Mouse (Mus musculus) CH12.LX (cell line): Measurements from ENCODE around the gene Plekhg3. TPM values are rescaled to one million over a fixed set of nuclear protein-coding genes. Genes with fewer than 3 reads are reported as not detected.

Source experiments
- DNase-seq: peaks from one replicate; pipeline ENCODE4 v3.0.0-alpha.2; 2013; ENCODE audit errors: extremely low read depth
- H3K27ac ChIP-seq: 2 replicates; pipeline ENCODE4 v1.5.1; 2012; ENCODE audit warnings: low read depth, mild to moderate bottlenecking, control low read depth, moderate library complexity; ENCODE audit not compliant: insufficient read depth
- H3K27me3 ChIP-seq: replicated peaks from 2 replicates; pipeline ENCODE3; 2012; ENCODE audit warnings: inconsistent platforms
- H3K36me3 ChIP-seq, 2 experiments: replicated peaks in 1 of 2; 2 replicates each; pipeline versions ENCODE3 to v1.6.1; 2012; ENCODE audit warnings: inconsistent platforms in 1 of 2, low read length in 1 of 2, mild to moderate bottlenecking in 1 of 2, mixed read lengths in 1 of 2, moderate library complexity in 1 of 2; ENCODE audit not compliant: control insufficient read depth in 1 of 2, insufficient read depth in 1 of 2
- H3K4me1 ChIP-seq, 2 experiments: 2 replicates each; pipeline ENCODE4 v1.6.1; 2012; ENCODE audit warnings: inconsistent platforms in 1 of 2, moderate library complexity in 1 of 2; ENCODE audit not compliant: insufficient read depth in 2 of 2, control insufficient read depth in 1 of 2
- H3K4me2 ChIP-seq: 2 replicates; pipeline ENCODE4 v1.6.1; 2012; ENCODE audit warnings: low read depth, mild to moderate bottlenecking, control low read depth; ENCODE audit not compliant: poor library complexity, insufficient read depth, severe bottlenecking
- H3K4me3 ChIP-seq, 3 experiments: fragments of 150-350 bp in 1 of 3; sonication (generic) in 1 of 3; replicated peaks in 1 of 3; 2 replicates each; pipeline versions ENCODE3 to v1.5.1; 2011 to 2012; ENCODE audit warnings: low read depth in 2 of 3, low read length in 2 of 3, mild to moderate bottlenecking in 2 of 3, moderate library complexity in 2 of 3, control low read depth in 1 of 3, improper control_type of control experiment in 1 of 3, inconsistent platforms in 1 of 3, mixed read lengths in 1 of 3; ENCODE audit not compliant: poor library complexity in 1 of 3
- H3K79me2 ChIP-seq: replicated peaks from 2 replicates; pipeline ENCODE4 v1.6.1; 2012; ENCODE audit warnings: mild to moderate bottlenecking, moderate library complexity; ENCODE audit not compliant: control insufficient read depth, poor library complexity, insufficient read depth, severe bottlenecking; ENCODE audit errors: extremely low read depth
- H3K9ac ChIP-seq: 2 replicates; pipeline ENCODE4 v1.6.1; 2012; ENCODE audit warnings: low read depth, mild to moderate bottlenecking, control low read depth, moderate library complexity; ENCODE audit not compliant: insufficient read depth
- H3K9me3 ChIP-seq: replicated peaks from 2 replicates; pipeline ENCODE3; 2012; ENCODE audit warnings: low read length, inconsistent platforms, mixed read lengths
- CHD2 ChIP-seq: IDR thresholded peaks from 2 replicates; pipeline ENCODE4 v1.6.1; 2011; ENCODE audit warnings: low read length, improper control_type of control experiment
- ELF1 ChIP-seq: IDR thresholded peaks from 2 replicates; pipeline ENCODE4 v1.6.1; 2014; ENCODE audit warnings: low read depth, mild to moderate bottlenecking, inconsistent platforms, low read length, improper control_type of control experiment
- ETS1 ChIP-seq: conservative IDR thresholded peaks from 2 replicates; pipeline ENCODE4 v1.6.1; 2012; ENCODE audit warnings: low read depth, mild to moderate bottlenecking, inconsistent platforms, low read length, improper control_type of control experiment, moderate library complexity
- GABPA ChIP-seq: IDR thresholded peaks from 2 replicates; pipeline ENCODE4 v1.6.1; 2012; ENCODE audit warnings: low read depth, low read length, improper control_type of control experiment, inconsistent platforms; ENCODE audit not compliant: insufficient replicate concordance
- HCFC1 ChIP-seq: IDR thresholded peaks from 2 replicates; pipeline ENCODE4 v1.6.1; 2012; ENCODE audit warnings: low read depth, mild to moderate bottlenecking, inconsistent platforms, low read length, improper control_type of control experiment
- JUN ChIP-seq: IDR thresholded peaks from 2 replicates; pipeline ENCODE4 v1.6.1; 2011; ENCODE audit warnings: low read depth, mild to moderate bottlenecking, low read length, improper control_type of control experiment, moderate library complexity; ENCODE audit not compliant: insufficient read depth
- KAT2A ChIP-seq: IDR thresholded peaks from 2 replicates; pipeline ENCODE4 v1.6.1; 2012; ENCODE audit warnings: low read length, improper control_type of control experiment, inconsistent platforms; ENCODE audit not compliant: insufficient replicate concordance
- MAFK ChIP-seq: IDR thresholded peaks from 2 replicates; pipeline ENCODE4 v1.6.1; 2011; ENCODE audit warnings: low read length, improper control_type of control experiment; ENCODE audit not compliant: insufficient replicate concordance
- MAX ChIP-seq: IDR thresholded peaks from 2 replicates; pipeline ENCODE4 v1.6.1; 2011; ENCODE audit warnings: low read length, improper control_type of control experiment
- MAZ ChIP-seq: IDR thresholded peaks from 2 replicates; pipeline ENCODE4 v1.6.1; 2012; ENCODE audit warnings: low read depth, mild to moderate bottlenecking, inconsistent platforms, low read length, improper control_type of control experiment, moderate library complexity
- MXI1 ChIP-seq: IDR thresholded peaks from 2 replicates; pipeline ENCODE4 v1.6.1; 2011; ENCODE audit warnings: mild to moderate bottlenecking, low read depth, low read length, improper control_type of control experiment
- PAX5 ChIP-seq: IDR thresholded peaks from 2 replicates; pipeline ENCODE4 v1.6.1; 2012; ENCODE audit warnings: low read length, inconsistent platforms, mixed read lengths
- POLR2AphosphoS2 ChIP-seq: IDR thresholded peaks from 2 replicates; pipeline ENCODE4 v1.6.1; 2011; ENCODE audit warnings: low read depth, low read length, improper control_type of control experiment
- RAD21 ChIP-seq: IDR thresholded peaks from 2 replicates; pipeline ENCODE4 v1.6.1; 2011; ENCODE audit warnings: low read depth, mild to moderate bottlenecking, low read length, improper control_type of control experiment, moderate library complexity
- RCOR1 ChIP-seq: conservative IDR thresholded peaks from 2 replicates; pipeline ENCODE4 v1.6.1; 2012; ENCODE audit warnings: low read depth, mild to moderate bottlenecking, inconsistent platforms, low read length, improper control_type of control experiment
- SIN3A ChIP-seq: IDR thresholded peaks from 2 replicates; pipeline ENCODE4 v1.6.1; 2012; ENCODE audit warnings: low read length, improper control_type of control experiment, inconsistent platforms
- SMC3 ChIP-seq: IDR thresholded peaks from 2 replicates; pipeline ENCODE4 v1.6.1; 2011; ENCODE audit warnings: low read depth, low read length, improper control_type of control experiment
- TBP ChIP-seq: conservative IDR thresholded peaks from 2 replicates; pipeline ENCODE4 v1.6.1; 2011; ENCODE audit warnings: low read depth, low read length, improper control_type of control experiment
- UBTF ChIP-seq: IDR thresholded peaks from 2 replicates; pipeline ENCODE4 v1.6.1; 2012; ENCODE audit warnings: low read depth, mild to moderate bottlenecking, inconsistent platforms, low read length, improper control_type of control experiment, moderate library complexity
- USF2 ChIP-seq: conservative IDR thresholded peaks from 2 replicates; pipeline ENCODE4 v1.6.1; 2011; ENCODE audit warnings: low read depth, low read length, improper control_type of control experiment
- ZKSCAN1 ChIP-seq: IDR thresholded peaks from 2 replicates; pipeline ENCODE4 v1.6.1; 2012; ENCODE audit warnings: low read depth, inconsistent platforms, low read length, improper control_type of control experiment, borderline replicate concordance
- ZNF384 ChIP-seq: IDR thresholded peaks from 2 replicates; pipeline ENCODE4 v1.6.1; 2012; ENCODE audit warnings: low read depth, low read length, improper control_type of control experiment, inconsistent platforms
- dilution Hi-C: fragments of 300-500 bp; cut with MboI; formaldehyde crosslinking; loops from 2 replicates; pipeline ENCODE4 v1.14.3; 2020; ENCODE audit warnings: low sequenced_read_pairs; ENCODE audit not compliant: extremely low pct_unique_long_range_greater_than_20kb, extremely low pct_ligation_motif_present
- in situ Hi-C: fragments of 300-500 bp; cut with MboI; formaldehyde crosslinking; loops from 3 replicates; pipeline ENCODE4 v1.14.3; 2019; ENCODE audit warnings: low sequenced_read_pairs, low pct_ligation_motif_present, low pct_unique_long_range_greater_than_20kb, mixed read lengths
- polyA plus RNA-seq: library from polyadenylated mRNA; unstranded; fragments of >175 nt; gene quantifications from 2 replicates; pipeline ENCODE4 v1.2.1, GENCODE M21; 2012; ENCODE audit warnings: low read depth; ENCODE audit not compliant: insufficient read length
- total RNA-seq, 2 experiments: library from RNA; depleted of rRNA; stranded (reverse); fragments of 300-350 nt in 1 of 2; fragments of >200 nt in 1 of 2; gene quantifications; 2 replicates each; pipeline ENCODE4 v1.2.3; 2012 to 2014

Plekhg3 gene
- total and polyA plus RNA-seq, 3 experiments, result 0.04 to 6.1 (median 0.27) TPM

DNA sequence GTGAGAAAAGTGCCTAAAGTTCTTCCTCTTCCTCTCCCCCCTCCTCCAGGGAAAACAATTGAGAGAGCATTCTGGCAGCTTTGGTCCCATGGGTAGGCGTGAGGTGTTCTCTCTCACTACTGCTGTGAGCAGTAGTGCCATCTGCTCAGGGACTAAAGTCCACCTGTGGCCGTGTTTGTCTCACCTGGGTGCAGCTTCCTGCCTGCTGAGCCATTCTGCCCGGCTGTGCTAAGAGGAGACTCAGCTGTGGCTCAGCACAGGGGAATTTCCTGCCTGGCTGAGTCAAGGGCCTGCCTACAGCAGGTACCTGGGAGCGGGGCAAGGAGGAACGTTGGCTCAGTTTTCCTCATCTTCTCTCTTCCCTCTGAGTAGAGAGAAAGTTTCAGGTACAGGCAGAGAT, 27.5 kb downstream of the Plekhg3 start:
- dilution Hi-C loops, result no loop called here
- no peaks in the 10 kb centered on the region for H3K27me3 ChIP-seq
- TF ChIP-seq MXI1 (no peak), RAD21 (no peak), UBTF (no peak), KAT2A (no peak), MAFK (no peak), HCFC1 (no peak), GABPA (no peak), ZKSCAN1 (no peak), MAZ (no peak), ZNF384 (no peak), MAX (no peak), CHD2 (no peak)
- TF ChIP-seq, all 38 proteins: peak for 0
- Histone ChIP-seq H3K9ac (no peak overlapping the region), H3K36me3 (peaks cover 0 to 10% of the 10 kb centered on the region in 2 experiments), H3K79me2 (no peaks in the 10 kb centered on the region), H3K4me1 (peaks cover 9 to 27% of the 10 kb centered on the region in 2 experiments), H3K4me3 (no peak overlapping the region), H3K9me3 (no peaks in the 10 kb centered on the region), H3K27ac (no peak overlapping the region), H3K4me2 (no peak overlapping the region)
- in situ Hi-C loops, result no loop called here
- no peak for DNase-seq

DNA sequence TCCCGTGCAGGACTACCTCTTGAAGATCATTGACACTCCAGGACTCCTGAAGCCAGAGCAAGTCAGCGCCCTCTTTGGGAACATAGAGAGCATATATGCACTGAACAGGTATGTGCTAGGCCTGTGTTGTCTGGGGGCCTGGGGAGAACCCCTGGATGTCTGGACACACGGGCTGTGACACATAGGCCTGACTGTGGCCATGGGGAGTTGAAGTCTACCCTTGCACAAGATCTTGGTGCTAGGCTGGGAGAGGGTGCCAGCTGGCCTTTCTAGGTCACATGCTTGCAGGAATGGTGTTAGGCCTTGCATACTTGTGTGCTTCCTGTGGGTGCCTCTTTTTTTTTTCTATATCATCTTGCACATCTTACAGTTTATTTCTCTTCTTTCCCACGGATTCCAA, 31.5 kb downstream of the Plekhg3 start:
- dilution Hi-C loops, result no loop called here
- DNase-seq, result no peak
- Histone ChIP-seq H3K36me3 (peaks cover 0 to 30% of the 10 kb centered on the region in 2 experiments), H3K9ac (no peak overlapping the region), H3K79me2 (no peaks in the 10 kb centered on the region), H3K27me3 (no peaks in the 10 kb centered on the region), H3K27ac (no peak overlapping the region), H3K4me1 (peaks cover 3 to 9% of the 10 kb centered on the region in 2 experiments; a peak in 3 of 4 replicates), H3K4me2 (no peak overlapping the region), H3K9me3 (no peaks in the 10 kb centered on the region), H3K4me3 (no peak overlapping the region)
- TF ChIP-seq POLR2AphosphoS2, result no peak
- no peak for TF ChIP-seq CHD2
- TF ChIP-seq JUN, result no peak
- no peak for TF ChIP-seq SMC3
- no peak for TF ChIP-seq MAFK
- no peak for TF ChIP-seq RCOR1
- TF ChIP-seq ZNF384, result no peak
- TF ChIP-seq UBTF, result no peak
- no peak for TF ChIP-seq ETS1
- TF ChIP-seq TBP, result no peak
- no peak for TF ChIP-seq SIN3A
- TF ChIP-seq PAX5, result no peak
- TF ChIP-seq USF2, result no peak
- TF ChIP-seq ELF1, result no peak
- in situ Hi-C loops, result no loop called here
